Mouse (Mus musculus): Measurements from ENCODE around the gene Parp4.

The Parp4 gene

DNA sequence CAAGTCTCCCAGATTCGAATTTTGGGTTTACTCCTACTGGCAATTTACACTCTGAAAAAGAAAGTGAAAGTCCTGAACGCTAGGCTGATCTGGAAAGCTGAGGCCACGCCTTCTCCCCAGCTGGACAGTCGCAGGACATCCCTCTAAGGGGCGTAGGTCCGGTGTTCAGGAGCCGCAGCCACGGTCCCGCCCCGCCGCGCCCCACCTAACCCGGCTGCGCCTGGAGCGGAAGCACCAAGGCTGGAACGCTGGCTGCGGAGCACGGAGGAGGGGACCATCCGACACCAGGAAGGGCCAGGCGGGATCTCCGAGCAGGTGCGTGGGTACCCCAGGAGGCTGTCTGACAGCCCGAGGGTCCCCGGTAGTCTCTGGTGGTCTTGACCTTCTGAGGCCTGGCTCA lies at the start of gene Parp4, which contains the start of gene Cenpj:
Parp4 (plus strand) TSS at position 204 of the 400 bp plus-strand sequence.
Cenpj (minus strand) TSS at position 10 of the 400 bp plus-strand sequence.
- DNase-seq (ENCODE audit: low spot score in 2 of 2): peak; percentile 81 to 91

DNA sequence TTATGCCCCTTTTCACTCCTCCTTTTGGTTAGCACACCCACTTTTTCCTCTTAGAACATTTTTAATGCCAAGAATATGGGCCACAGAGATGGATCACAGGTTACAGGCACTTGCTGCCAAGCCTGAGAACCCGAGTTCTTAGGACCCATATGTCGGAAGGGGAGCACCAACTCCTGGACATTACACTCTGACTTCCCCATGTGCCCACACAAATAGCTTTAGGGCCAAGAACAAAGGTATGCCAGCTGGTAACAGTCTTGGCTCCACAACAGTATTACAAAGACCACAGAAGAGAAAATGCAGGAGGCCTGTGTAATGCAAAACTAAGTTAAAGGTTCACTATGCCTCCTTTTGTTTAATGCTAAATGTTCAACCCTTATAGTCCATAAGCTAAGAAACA lies 44.6 kb upstream of the Parp4 start:
- DNase-seq (ENCODE audit: low spot score in 2 of 2): no peak

DNA sequence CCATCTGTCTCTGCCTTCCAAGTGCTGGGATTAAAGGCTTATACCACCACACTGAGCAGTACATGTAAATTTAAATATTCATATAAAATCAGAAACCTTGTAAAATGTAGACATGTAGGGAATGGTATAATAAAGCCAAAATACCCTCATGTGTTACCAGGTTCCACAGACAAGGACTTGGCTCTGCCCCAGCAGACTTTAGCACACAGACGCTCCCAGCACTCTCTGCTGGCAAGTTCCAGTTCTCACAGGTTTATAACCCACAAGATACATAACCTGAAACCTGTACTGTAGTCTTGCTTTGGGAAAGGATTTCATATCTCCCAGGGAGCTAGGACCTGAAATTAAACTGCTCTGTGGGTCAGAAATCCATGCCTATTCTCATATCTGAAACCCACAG lies 30.5 kb upstream of the Parp4 start:
- no peak for DNase-seq (ENCODE audit: low spot score in 2 of 2)

- no peak for DNase-seq (ENCODE audit: low spot score in 2 of 2)
Observed at GRCm38 (mm10) chr14:56545491-56545890, 29.9 kb upstream of the Parp4 start.

GRCm38 (mm10) chr14:56550960-56551359 lies 24.5 kb upstream of the Parp4 start:
- DNase-seq (ENCODE audit: low spot score in 2 of 2): no peak

GRCm38 (mm10) chr14:56552924-56553323 lies 22.5 kb upstream of the Parp4 start:
- no peak for DNase-seq (ENCODE audit: low spot score in 2 of 2)

DNA sequence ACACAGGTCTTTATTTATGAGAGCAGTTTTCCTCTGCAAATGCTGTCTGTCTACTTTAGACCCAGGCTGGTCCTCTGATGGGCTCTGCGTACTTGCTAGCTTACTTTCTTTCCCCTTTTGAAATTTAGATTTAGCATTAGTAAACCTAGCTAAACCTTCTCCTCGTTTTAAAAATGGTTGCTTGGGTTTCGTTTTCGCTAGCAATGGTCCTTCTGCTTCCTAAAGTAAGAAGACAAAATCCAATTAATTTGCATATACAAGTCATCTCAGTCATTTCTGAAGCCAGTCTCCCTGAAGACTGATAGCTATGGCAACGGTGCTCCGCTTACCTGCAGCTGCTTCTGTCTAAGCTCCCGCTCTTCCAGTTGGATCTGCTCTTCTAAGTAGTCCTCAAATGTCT lies 22.1 kb upstream of the Parp4 start:
- no peak for DNase-seq (ENCODE audit: low spot score in 2 of 2)

DNA sequence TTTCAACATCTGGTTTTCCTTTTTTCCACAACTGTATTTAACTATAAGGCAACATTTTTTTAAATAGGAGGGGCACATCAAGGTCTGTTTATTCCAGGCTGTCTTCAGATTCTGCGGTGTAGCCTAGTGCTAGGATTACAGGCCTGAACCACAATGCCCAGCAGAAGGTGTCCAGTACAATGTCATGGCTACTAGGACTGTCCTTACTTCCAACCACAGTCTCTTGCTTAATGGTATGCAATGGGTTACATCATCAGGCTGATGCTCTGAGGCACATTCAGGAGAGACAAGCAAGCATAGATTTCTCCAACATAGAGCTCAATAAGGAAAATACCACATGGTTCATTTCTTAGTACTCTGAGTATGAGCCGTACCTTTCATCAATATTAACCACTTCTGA lies 20.7 kb upstream of the Parp4 start:
- DNase-seq (ENCODE audit: low spot score in 2 of 2): no peak

DNA sequence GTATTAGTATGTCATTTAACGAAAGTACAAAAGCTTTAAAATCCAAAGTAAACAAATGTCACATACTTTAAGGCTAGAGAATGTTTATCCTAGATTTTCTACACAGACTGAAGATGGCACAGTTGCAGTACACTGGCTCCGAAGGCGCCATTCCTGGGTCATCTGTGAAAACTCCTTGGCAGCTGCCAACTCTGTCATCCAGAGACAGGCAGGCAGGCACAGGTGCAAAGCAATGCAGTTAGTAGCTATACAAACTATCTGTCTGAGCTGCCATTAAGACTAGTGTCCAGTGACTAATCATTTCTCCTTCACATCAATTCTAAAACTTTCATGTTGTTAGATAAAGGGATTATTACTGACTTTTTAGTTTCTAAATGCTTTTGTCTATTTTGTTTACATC lies 16.3 kb upstream of the Parp4 start:
- no peak for DNase-seq (ENCODE audit: low spot score in 2 of 2)

DNA sequence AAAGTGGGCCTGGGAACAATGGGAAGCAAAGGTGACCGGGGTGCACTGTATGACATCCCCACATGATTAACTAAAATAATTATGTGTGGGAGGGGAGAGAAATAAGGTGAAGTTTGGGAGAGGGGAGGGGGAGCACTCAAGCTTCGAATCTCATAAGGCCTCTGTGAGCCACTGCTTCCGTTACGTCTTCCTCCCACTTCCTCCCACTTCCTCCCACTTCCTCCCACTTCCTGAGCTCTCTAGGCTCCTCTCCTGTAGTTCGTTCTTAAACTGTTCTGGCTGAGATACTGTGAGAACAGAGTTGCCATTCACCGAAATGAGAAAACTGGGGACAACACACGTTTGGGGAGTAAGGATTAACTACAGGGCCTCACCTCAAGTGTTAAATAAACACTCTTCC lies 7.9 kb upstream of the Parp4 start:
- no peak for DNase-seq (ENCODE audit: low spot score in 2 of 2)

GRCm38 (mm10) chr14:56569041-56569440 lies 6.4 kb upstream of the Parp4 start:
- DNase-seq (ENCODE audit: low spot score in 2 of 2): no peak

DNA sequence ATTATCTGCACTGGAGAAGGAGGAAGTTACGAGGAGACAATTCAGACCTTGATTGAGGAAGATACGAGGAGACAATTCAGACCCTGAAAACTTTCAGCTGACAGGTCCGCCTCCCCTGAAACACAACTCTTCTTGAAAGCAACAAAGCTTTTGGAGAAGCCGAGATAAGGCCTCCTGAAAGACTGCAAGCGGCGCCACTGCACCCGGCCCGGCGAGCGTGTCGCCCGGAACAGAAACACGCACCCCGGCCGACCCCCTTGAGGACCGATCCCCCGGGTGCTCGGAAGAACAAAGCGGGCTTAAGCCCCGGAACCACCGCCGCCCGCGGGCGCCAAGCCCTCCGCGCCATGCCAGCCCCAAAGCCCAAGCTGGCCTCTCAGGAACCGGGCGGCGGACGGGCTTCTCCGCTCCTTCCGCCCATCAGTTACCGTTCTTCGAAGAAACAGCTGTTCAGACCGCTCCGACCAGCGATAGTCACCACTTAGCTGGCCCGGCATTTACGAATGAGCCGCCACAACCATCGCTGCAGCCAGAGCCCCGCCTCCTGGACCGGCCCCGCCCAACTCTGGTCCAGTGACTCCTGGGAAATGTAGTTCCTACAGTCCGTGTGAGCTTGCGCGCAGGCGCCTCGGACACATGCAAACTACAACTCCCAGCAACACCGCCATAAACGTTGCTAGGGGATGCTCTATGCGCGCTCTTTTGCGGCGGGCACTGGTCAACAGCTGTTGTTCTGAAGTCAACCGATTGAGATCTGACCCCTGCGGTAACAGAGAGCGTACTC lies 3.9 kb upstream of the Parp4 start:
- DNase-seq (ENCODE audit: low spot score in 2 of 2): peak; percentile 91 to 94

DNA sequence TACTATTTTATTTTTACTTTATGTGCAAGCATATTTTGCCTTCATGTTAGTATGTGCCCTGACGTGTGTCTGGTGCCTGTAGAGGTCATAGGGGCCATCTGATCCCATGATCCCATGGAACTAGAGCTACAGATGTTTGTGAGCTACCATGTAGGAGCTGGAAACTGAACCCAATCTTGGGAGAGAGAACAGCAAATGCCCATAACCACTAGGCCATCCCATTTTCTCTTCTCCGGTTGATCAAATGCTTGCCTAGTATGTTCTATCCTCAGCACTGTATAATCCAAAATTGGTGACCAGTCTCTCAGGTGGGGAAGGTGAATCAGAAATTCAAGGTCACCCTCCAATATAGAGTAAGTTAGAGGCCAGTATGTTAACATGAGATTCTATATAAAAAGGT lies 2.9 kb upstream of the Parp4 start:
- no peak for DNase-seq (ENCODE audit: low spot score in 2 of 2)

DNA sequence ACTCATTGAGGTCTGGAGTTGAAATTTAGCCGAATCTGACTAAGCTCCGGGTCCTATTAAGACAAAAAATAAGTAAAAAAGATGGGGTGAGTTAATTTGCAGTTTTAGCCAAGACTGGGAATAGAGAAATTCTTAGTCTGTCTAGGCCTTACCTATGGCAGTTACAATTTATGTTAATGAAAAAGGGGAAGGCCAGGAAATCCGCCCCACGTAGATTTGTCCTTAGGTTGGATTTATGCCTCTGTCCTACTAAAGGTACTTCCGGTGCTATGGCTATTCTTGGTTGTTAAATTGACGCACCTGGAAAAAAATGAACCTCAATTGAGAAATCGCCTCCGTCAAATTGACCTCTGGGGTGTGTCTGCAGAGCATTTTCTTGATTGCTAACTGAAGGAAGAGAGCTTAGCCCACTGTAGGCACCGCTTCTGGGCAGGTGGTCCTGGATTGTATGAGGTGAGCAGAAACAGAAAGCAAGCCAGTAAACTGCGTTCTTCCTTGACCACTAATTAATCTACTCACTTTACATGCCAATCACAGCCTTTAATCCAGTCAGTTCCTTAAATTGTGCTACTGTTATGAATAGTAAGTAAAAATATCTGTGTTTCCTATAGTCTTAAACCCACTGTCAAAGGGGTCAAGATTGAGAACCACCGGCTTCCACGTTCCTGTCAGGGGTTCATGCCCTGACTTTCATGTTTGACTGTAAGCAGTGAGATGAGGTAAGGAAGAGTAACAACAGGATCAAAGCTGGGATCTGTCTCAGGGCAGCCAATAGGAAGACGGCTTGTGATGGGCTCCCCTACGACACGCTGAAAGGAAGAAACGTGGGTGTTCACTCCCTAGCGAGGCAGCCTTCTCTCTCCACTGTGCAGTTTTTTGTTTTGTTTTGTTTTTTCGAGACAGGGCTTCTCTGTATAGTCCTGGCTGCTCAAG lies 816 bp downstream of the Parp4 start:
- DNase-seq (ENCODE audit: low spot score in 2 of 2): no peak

DNA sequence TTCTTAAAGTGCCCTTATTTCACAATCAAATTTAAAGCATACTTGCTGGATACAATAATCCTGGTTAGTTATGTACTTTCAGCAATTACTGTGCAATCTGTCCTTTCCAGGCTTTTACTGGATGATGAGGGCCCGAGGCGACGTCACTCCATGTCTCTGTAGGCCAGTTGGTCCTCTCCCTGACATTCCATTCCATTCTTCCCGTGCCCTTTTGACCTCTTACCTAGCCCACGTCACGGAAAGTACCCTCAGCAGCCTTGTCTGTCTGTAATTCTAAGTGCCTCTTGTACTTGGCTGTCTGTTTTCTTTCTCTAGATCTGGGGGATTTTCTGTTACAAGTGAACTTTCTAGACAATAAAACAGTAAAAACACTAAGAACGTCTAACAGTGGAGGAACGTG lies 3.6 kb downstream of the Parp4 start:
- DNase-seq (ENCODE audit: low spot score in 2 of 2): no peak

DNA sequence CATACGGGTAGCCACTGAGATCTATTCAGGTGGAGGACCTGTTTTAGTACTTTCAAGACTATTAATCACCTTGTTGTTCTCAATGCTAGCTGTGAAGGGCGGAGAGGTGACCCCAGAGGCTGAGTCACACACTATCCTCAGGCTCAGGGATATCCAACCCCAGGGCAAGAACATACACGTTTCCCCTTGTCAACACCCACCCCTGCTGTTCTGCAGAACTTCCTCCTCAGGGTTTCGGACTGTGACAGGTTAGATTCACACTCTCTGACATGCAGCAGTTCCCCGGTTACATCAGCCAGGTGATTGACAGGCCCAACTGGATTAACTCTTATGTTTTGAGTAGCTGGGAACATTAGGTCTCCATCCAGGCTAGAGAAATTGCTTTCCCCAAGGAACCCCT lies 5.7 kb downstream of the Parp4 start:
- peak; percentile 35 to 54 for DNase-seq (ENCODE audit: low spot score in 2 of 2)

DNA sequence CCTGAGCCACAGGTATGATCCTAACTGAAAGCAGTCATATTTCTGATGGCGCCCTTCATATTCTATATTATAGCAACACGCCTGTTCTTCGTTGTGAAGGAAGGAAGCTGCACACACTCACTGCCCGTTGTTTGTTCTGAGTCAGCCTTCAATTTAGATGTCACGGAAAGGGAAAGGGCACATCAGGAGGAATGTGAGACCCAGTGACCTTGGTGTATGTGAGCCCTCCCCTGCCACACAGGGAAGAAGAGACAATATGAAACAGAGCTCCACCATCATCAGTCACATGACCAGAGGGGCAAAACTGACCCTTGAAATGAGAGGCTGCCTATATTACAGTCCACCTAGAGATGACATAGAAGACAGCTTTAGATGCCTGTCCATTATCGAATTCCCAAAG lies 6.9 kb downstream of the Parp4 start:
- no peak for DNase-seq (ENCODE audit: low spot score in 2 of 2)

- DNase-seq (ENCODE audit: low spot score in 2 of 2): no peak
Observed at GRCm38 (mm10) chr14:56592191-56592590, 16.8 kb downstream of the Parp4 start.

- DNase-seq (ENCODE audit: low spot score in 2 of 2): no peak
Observed at GRCm38 (mm10) chr14:56594811-56595210, 19.4 kb downstream of the Parp4 start.

DNA sequence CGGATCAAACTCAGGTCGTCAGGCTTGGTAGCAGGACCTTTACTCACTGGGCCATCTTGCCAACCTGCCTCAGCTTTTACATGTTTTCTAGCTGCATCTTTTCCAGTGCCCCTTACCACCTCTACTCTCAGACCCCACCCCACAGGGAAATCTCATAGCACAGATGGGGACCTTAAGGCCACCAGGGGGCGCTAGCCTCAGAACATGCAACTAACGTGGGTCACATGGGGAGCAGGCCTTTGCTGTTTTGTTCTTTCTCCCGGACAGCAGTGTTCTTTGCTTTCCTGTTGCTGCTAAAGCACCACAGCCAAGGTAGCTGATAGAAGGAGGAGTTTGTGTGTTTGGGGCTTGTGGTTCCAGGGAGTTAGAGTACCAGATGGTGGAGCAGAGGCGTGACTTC lies 23.3 kb downstream of the Parp4 start:
- DNase-seq (ENCODE audit: low spot score in 2 of 2): no peak

DNA sequence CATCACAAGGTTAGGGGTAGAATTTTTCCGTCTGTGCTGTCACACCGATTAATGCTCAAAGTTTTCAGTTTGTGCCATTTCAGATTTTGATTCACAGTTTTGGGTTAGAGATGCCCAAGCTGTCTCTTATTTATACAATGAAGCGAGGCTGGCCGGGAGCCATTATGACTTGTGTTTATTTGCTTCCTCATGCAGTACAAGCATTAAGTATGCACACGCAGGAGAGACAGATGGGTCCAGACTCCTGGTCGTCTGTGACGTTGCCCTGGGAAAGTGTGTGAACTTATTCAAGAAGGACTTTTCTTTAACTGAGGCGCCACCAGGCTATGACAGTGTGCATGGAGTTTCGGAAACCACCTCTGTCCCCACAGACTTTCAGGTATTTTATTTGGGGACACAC lies 26.6 kb downstream of the Parp4 start:
- DNase-seq (ENCODE audit: low spot score in 2 of 2): no peak

- DNase-seq (ENCODE audit: low spot score in 2 of 2): no peak
Observed at GRCm38 (mm10) chr14:56604438-56604837, 29.0 kb downstream of the Parp4 start.

GRCm38 (mm10) chr14:56605136-56605535 lies 29.7 kb downstream of the Parp4 start:
- DNase-seq (ENCODE audit: low spot score in 2 of 2): no peak

All from urinary bladder, postnatal 36 days (tissue).